Mouse (Mus musculus): ENCODE results near the gene P3h3. TPM values are rescaled to one million over a fixed set of nuclear protein-coding genes. Genes with fewer than 3 reads are reported as not detected.

P3h3 gene
- polyA plus RNA-seq, 1 experiment, result 1.1 TPM

DNA sequence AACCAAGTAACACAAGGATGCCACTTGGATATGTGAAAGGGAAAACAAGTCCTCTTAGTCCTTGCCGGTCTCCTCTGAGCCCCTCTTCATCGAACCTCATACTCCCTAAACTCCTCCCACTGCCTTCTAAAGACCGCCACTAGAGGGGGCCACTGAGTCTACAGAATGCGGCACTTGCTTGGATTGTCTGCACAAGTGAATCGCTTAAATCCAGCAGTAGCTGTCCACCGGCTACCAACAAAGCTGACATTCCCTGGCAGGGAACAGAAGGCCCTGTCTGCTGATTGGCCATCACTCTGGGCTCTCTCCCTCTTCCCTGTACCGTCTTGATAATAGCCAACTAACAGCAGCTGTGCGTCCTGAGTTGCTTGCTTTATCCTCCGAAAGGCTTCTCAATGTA lies 10.2 kb downstream of the P3h3 start:
- Histone ChIP-seq H3K4me2 (ENCODE audit: low read depth) (no peak overlapping the region), H3K79me2 (ENCODE audit: control insufficient read depth, insufficient read depth) (no peaks in the 10 kb centered on the region), H3K36me3 (ENCODE audit: control insufficient read depth, insufficient read depth) (no peaks in the 10 kb centered on the region), H3K4me3 (no peak overlapping the region), H3ac (ENCODE audit: control insufficient read depth, insufficient read length) (no peak overlapping the region), H3K27me3 (ENCODE audit: control insufficient read depth, insufficient read depth, insufficient read length) (no peaks in the 10 kb centered on the region)
- TF ChIP-seq TCF12 (IDR thresholded peaks at IDR 0.05; ENCODE audit: insufficient read depth, poor library complexity, severe bottlenecking) (no peak), MAX (IDR thresholded peaks at IDR 0.05; ENCODE audit: low read depth) (no peak), TCF3 (IDR thresholded peaks at IDR 0.05; ENCODE audit: insufficient read length, low read depth) (no peak), MYOD1 (IDR thresholded peaks at IDR 0.05; ENCODE audit: control insufficient read depth in 1 of 3, insufficient read length in 2 of 3, low read depth in 2 of 3) (no peak), E2F4 (IDR thresholded peaks at IDR 0.05; ENCODE audit: insufficient read depth) (no peak), USF1 (IDR thresholded peaks at IDR 0.05; ENCODE audit: low read depth) (no peak), REST (IDR thresholded peaks at IDR 0.05; ENCODE audit: insufficient read depth, insufficient read length) (no peak), SRF (IDR thresholded peaks at IDR 0.05; ENCODE audit: control insufficient read depth, insufficient read length, low read depth) (no peak), POLR2A (IDR thresholded peaks at IDR 0.05; ENCODE audit: insufficient read length, low read depth) (no peak), POLR2AphosphoS2 (IDR thresholded peaks at IDR 0.05; ENCODE audit: insufficient read length, low read depth) (no peak), MYOG (IDR thresholded peaks at IDR 0.05; ENCODE audit: control insufficient read depth in 1 of 3, insufficient read depth in 1 of 3, insufficient read length in 2 of 3, low read depth in 2 of 3) (no peak), CEBPB (IDR thresholded peaks at IDR 0.05; ENCODE audit: insufficient read depth, poor library complexity, severe bottlenecking) (no peak)

DNA sequence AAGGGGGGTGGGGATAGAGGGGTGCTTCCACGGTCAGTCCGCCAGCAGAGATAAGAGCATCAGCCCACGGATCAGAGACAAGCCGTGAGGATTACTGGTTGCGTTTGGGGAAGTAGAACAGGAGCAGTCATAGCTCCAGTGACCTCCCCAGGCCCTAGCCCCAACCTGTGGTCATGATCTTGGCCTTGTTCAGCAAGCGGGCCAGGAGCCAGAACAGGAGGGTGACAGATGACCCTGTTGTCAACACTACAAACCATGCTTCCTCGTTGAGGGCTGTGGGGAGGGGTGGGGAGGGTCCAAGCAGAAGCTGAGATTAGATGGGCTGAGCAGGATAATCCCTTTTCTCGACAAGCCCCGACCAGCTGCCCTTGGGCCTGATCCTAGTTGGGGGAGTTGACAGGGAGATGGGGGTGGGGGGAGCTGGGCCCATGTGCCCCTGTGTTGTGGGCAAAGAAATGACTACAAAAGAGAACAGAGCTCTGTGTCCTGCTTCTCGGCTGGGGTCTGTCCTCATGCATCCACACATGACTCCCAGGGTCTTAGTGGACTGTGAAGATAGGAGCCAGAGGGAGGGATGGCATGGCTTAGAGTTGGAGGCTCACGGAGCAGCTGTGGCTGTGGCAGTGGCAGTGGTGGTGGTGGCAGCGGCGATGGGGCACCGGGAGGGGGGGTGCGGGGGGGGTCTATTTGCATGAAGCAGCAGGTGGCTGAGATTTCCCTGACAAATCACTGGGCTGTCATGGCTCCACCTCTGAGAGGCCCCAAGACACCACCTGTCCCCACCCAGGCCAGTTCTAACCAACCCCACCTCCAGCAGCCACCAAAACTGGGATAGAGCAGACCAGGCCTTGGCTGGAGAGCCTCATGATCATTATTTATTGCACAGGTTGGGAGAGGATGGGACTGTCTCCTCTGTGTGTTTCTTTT lies 17.0 kb downstream of the P3h3 start, which contains the start of gene Gnb3:
Gnb3 (minus strand) TSS at position 35 of the 927 bp plus-strand sequence.
- Histone ChIP-seq H3K79me2 (ENCODE audit: control insufficient read depth, insufficient read depth) (no peaks in the 10 kb centered on the region), H3K27me3 (ENCODE audit: control insufficient read depth, insufficient read depth, insufficient read length) (peaks cover 5% of the 10 kb centered on the region), H3ac (ENCODE audit: control insufficient read depth, insufficient read length) (no peak within 1 kb of the TSS), H3K36me3 (ENCODE audit: control insufficient read depth, insufficient read depth) (no peaks in the 10 kb centered on the region), H3K4me2 (ENCODE audit: low read depth) (no peak within 1 kb of the TSS), H3K4me3 (no peak within 1 kb of the TSS)
- TF ChIP-seq MAX (IDR thresholded peaks at IDR 0.05; ENCODE audit: low read depth) (no peak), E2F4 (IDR thresholded peaks at IDR 0.05; ENCODE audit: insufficient read depth) (no peak), POLR2A (IDR thresholded peaks at IDR 0.05; ENCODE audit: insufficient read length, low read depth) (no peak), CEBPB (IDR thresholded peaks at IDR 0.05; ENCODE audit: insufficient read depth, poor library complexity, severe bottlenecking) (no peak), REST (IDR thresholded peaks at IDR 0.05; ENCODE audit: insufficient read depth, insufficient read length) (no peak), MYOG (IDR thresholded peaks at IDR 0.05; ENCODE audit: control insufficient read depth in 1 of 3, insufficient read depth in 1 of 3, insufficient read length in 2 of 3, low read depth in 2 of 3) (no peak), TCF12 (IDR thresholded peaks at IDR 0.05; ENCODE audit: insufficient read depth, poor library complexity, severe bottlenecking) (no peak)

DNA sequence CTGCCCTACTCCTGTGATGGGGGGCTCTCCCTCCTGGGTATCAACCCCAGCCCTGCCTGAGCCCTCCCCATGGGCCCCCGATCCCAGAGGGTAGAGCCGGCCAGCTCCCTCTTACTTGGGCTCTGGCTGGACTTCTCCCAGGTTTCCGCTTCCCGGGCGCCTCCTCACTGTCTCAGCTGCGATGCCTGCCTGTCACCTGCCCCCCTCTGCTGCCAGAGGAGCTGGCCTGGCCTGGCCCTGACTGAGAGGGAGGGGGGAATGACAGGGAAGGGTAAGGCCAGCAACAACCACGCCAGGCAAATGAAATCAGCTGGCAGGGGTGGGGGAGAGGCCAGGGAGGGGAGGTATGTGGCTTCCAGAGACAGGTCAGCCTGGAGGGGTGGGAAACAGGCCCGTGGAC lies 17.7 kb downstream of the P3h3 start:
- H3ac ChIP-seq (ENCODE audit: control insufficient read depth, insufficient read length), result no peak overlapping the region
- no peaks in the 10 kb centered on the region for H3K79me2 ChIP-seq (ENCODE audit: control insufficient read depth, insufficient read depth)
- no peaks in the 10 kb centered on the region for H3K36me3 ChIP-seq (ENCODE audit: control insufficient read depth, insufficient read depth)
- TF ChIP-seq MYOG (IDR thresholded peaks at IDR 0.05; ENCODE audit: control insufficient read depth in 1 of 3, insufficient read depth in 1 of 3, insufficient read length in 2 of 3, low read depth in 2 of 3) (no peak), MAX (IDR thresholded peaks at IDR 0.05; ENCODE audit: low read depth) (no peak), SRF (IDR thresholded peaks at IDR 0.05; ENCODE audit: control insufficient read depth, insufficient read length, low read depth) (no peak), TCF12 (IDR thresholded peaks at IDR 0.05; ENCODE audit: insufficient read depth, poor library complexity, severe bottlenecking) (no peak)
- H3K27me3 ChIP-seq (ENCODE audit: control insufficient read depth, insufficient read depth, insufficient read length), result peaks cover 5% of the 10 kb centered on the region
- H3K4me2 ChIP-seq (ENCODE audit: low read depth), result no peak overlapping the region
- H3K4me3 ChIP-seq, result no peak overlapping the region

DNA sequence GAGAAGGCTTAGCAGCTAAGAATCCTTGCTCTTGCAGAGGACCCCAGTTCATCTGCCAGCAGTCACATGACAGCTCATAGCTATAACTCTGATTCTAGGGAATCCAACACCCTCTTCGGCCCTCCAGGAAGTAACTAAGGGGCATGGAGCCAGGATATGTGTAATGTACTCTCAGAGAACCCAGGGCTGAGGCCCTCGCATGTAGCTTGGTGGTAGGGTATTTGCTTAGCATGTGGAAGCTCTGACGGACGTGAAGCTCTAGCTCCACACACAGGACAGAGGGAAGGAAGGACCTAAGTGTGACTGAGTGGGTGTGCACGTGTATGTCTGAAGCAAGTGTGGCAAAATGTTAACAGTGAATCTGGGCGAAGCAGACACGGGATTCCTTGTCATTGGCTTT lies 21.1 kb downstream of the P3h3 start:
- no peak for TF ChIP-seq POLR2A (IDR thresholded peaks at IDR 0.05; ENCODE audit: insufficient read length, low read depth)
- no peak for TF ChIP-seq USF1 (IDR thresholded peaks at IDR 0.05; ENCODE audit: low read depth)
- no peak for TF ChIP-seq MYOG (IDR thresholded peaks at IDR 0.05; ENCODE audit: control insufficient read depth in 1 of 3, insufficient read depth in 1 of 3, insufficient read length in 2 of 3, low read depth in 2 of 3)
- TF ChIP-seq REST (IDR thresholded peaks at IDR 0.05; ENCODE audit: insufficient read depth, insufficient read length), result no peak
- Histone ChIP-seq H3ac (ENCODE audit: control insufficient read depth, insufficient read length) (no peak overlapping the region), H3K27me3 (ENCODE audit: control insufficient read depth, insufficient read depth, insufficient read length) (peaks cover 5% of the 10 kb centered on the region), H3K4me2 (ENCODE audit: low read depth) (no peak overlapping the region), H3K4me3 (no peak overlapping the region), H3K36me3 (ENCODE audit: control insufficient read depth, insufficient read depth) (no peaks in the 10 kb centered on the region), H3K79me2 (ENCODE audit: control insufficient read depth, insufficient read depth) (no peaks in the 10 kb centered on the region)

DNA sequence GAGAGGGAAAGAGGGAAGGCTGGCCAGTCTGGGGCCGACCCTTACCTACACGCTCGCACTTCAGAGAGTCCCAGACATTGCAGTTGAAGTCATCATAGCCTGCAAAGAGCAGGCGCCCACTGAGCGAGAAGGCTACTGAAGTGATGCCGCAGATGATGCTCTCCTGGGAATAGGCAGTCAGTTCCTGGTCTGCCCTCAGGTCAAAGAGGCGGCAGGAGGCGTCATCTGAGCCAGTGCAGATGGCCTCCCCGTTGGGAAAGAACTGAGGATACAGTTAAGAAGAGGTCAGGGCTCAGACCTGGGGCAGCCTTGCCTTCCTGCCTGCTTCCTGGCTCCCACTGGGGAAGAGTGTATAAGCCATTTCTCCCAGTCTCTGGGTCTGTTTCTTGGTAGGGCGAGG lies 22.0 kb downstream of the P3h3 start:
- Histone ChIP-seq H3K36me3 (ENCODE audit: control insufficient read depth, insufficient read depth) (no peaks in the 10 kb centered on the region), H3K27me3 (ENCODE audit: control insufficient read depth, insufficient read depth, insufficient read length) (peaks cover 5% of the 10 kb centered on the region), H3ac (ENCODE audit: control insufficient read depth, insufficient read length) (no peak overlapping the region), H3K79me2 (ENCODE audit: control insufficient read depth, insufficient read depth) (peaks cover 6% of the 10 kb centered on the region), H3K4me3 (no peak overlapping the region), H3K4me2 (ENCODE audit: low read depth) (no peak overlapping the region)
- TF ChIP-seq POLR2A (IDR thresholded peaks at IDR 0.05; ENCODE audit: insufficient read length, low read depth), result no peak
- TF ChIP-seq TCF12 (IDR thresholded peaks at IDR 0.05; ENCODE audit: insufficient read depth, poor library complexity, severe bottlenecking), result no peak

Data from myocyte (in vitro differentiated cells).